Mouse (Mus musculus) heart, embryonic 15.5 days (tissue): ENCODE data around the gene Pcdh8. TPM values are rescaled to one million over a fixed set of nuclear protein-coding genes. Genes with fewer than 3 reads are reported as not detected.
A peak's percentile ranks its signal among the peaks of the same experiment; 100 is the strongest.

ENCODE experiments used
- ATAC-seq: fragments of 200-750 bp; cut with Nextera tagmentation; replicated peaks from 2 replicates; pipeline ENCODE4 v1.8.0; 2017; ENCODE audit warnings: low read depth, moderate TSS enrichment; ENCODE audit not compliant: insufficient number of reproducible peaks, insufficient read depth, low FRiP score
- H3K27ac ChIP-seq: fragments of 300-500 bp; sonication (generic); 2 replicates; pipeline ENCODE4 v1.5.1; 2015; ENCODE audit warnings: mild to moderate bottlenecking, inconsistent platforms
- H3K27me3 ChIP-seq: fragments of 300-500 bp; sonication (generic); 2 replicates; pipeline ENCODE4 v1.6.1; 2015; ENCODE audit warnings: inconsistent platforms
- H3K36me3 ChIP-seq: fragments of 300-500 bp; sonication (generic); 2 replicates; pipeline ENCODE4 v1.6.1; 2015; ENCODE audit warnings: mild to moderate bottlenecking, inconsistent platforms
- H3K4me1 ChIP-seq: fragments of 300-500 bp; sonication (generic); replicated peaks from 2 replicates; pipeline ENCODE4 v1.6.1; 2015; ENCODE audit warnings: inconsistent platforms
- H3K4me2 ChIP-seq: fragments of 300-500 bp; sonication (generic); 2 replicates; pipeline ENCODE4 v1.6.1; 2015; ENCODE audit warnings: inconsistent platforms, mild to moderate bottlenecking, moderate library complexity
- H3K4me3 ChIP-seq: fragments of 300-500 bp; sonication (generic); 2 replicates; pipeline ENCODE4 v1.5.1; 2015; ENCODE audit warnings: mild to moderate bottlenecking, inconsistent platforms
- H3K9ac ChIP-seq: fragments of 300-500 bp; sonication (generic); 2 replicates; pipeline ENCODE4 v1.6.1; 2015; ENCODE audit warnings: mild to moderate bottlenecking, inconsistent platforms
- H3K9me3 ChIP-seq: fragments of 300-500 bp; sonication (generic); replicated peaks from 2 replicates; pipeline ENCODE4 v1.6.1; 2016; ENCODE audit warnings: inconsistent platforms
- WGBS: fragments of 180-500 bp; shearing (Covaris S2); methylation state at CpG from one replicate; pipeline ENCODE4 v1.1.7; 2015; ENCODE audit warnings: mixed read lengths; 5-methylcytosine and 5-hydroxymethylcytosine counted together
- polyA plus RNA-seq: library from polyadenylated mRNA; unstranded; fragments of >200 nt; fragmentation: Nextera tagmentation; extraction: Ambion mirVana; gene quantifications from 2 replicates; pipeline ENCODE4 v1.2.1, GENCODE M21; 2015

Pcdh8 gene
- polyA plus RNA-seq, 1 experiment from 2014 or later: 0.06 TPM

DNA sequence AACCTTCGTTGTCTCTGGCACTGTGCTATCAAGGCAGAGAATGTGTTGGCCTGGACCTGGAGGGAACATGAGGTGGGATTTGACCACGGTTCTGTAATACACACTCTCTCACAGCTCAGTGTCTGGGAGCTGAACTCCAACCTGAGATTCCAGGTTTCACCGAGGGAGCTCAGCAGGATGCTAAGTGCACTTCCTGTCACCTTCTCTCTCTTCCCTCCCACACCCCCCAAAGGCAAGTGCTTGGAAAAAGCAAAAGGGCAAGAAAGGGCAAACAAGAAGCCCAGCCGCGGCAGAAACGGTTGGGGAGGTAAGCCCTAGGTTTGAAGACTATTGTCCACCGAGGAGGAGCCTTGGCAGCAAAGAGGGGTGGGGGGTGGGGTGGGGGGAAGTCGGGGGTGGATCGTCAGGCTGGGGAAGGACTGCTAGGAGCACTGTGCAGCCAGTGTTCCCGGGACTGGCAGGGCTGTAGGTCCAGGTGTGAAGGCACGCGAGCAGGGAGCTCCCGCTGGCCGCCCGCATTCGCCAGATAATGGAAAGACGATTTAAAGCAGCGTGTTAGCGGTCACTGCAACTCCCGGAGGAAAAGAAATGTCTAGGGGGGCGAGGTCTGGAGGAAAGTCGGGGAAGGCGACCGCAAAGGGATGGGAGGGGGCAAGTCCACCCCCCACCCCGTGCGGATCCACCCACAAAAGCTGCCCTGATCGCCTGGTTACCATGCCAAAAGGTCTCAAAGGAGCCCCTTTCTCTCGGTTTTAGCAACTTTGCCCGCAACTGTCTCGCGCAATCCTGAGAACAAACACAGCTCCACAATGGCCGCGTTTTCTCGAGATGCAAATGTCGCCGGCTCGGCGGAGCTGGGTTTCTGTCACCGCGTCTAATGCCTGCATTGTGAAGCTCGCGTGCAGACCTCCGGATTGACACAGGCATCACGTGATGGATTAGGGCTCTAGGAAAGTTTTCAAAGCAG is 2.6 kb upstream of the Pcdh8 start:
- Histone ChIP-seq H3K36me3 (no peaks in the 10 kb centered on the region), H3K4me2 (peak overlapping the region; percentile 70), H3K9me3 (no peaks in the 10 kb centered on the region), H3K27ac (no peak overlapping the region), H3K4me3 (peak overlapping the region; percentile 43), H3K4me1 (peaks cover 39% of the 10 kb centered on the region), H3K9ac (no peak overlapping the region), H3K27me3 (peaks cover 83% of the 10 kb centered on the region)
- WGBS: under 1% methylated on average over 44 of the region's 44 CpGs
- ATAC-seq: no peak

GRCm38 (mm10) chr14:79771802-79772511 is 845 bp upstream of the Pcdh8 start:
- 3% methylated on average over 20 of the region's 20 CpGs for WGBS
- Histone ChIP-seq H3K9ac (no peak overlapping the region), H3K4me2 (peak overlapping the region; percentile 73), H3K9me3 (no peaks in the 10 kb centered on the region), H3K4me3 (peak overlapping the region; percentile 46), H3K27me3 (peaks cover 95% of the 10 kb centered on the region), H3K36me3 (no peaks in the 10 kb centered on the region), H3K4me1 (peaks cover 46% of the 10 kb centered on the region), H3K27ac (no peak overlapping the region)
- ATAC-seq: no peak

- peaks cover 97% of the 10 kb centered on the region for H3K27me3 ChIP-seq
- H3K9ac ChIP-seq: no peak overlapping the region
- H3K4me1 ChIP-seq: peaks cover 46% of the 10 kb centered on the region
- H3K9me3 ChIP-seq: no peaks in the 10 kb centered on the region
- H3K36me3 ChIP-seq: no peaks in the 10 kb centered on the region
- ATAC-seq: peak; percentile 2; the same call in 1 of the 2 replicates
- H3K4me2 ChIP-seq: peak overlapping the region; percentile 73
- H3K27ac ChIP-seq: no peak overlapping the region
- 4% methylated on average over 61 of the region's 62 CpGs for WGBS
- peak overlapping the region; percentile 46 for H3K4me3 ChIP-seq
Observed at GRCm38 (mm10) chr14:79770306-79771093, 612 bp downstream of the Pcdh8 start.

GRCm38 (mm10) chr14:79769618-79770017 is 1.5 kb downstream of the Pcdh8 start:
- Histone ChIP-seq H3K27me3 (peaks cover 95% of the 10 kb centered on the region), H3K4me1 (peaks cover 46% of the 10 kb centered on the region), H3K27ac (no peak overlapping the region), H3K9me3 (no peaks in the 10 kb centered on the region), H3K9ac (no peak overlapping the region), H3K4me3 (peak overlapping the region; percentile 46), H3K36me3 (no peaks in the 10 kb centered on the region), H3K4me2 (peak overlapping the region; percentile 73)
- 0 out of 2 replicates have a peak, but pooled peaks have one; percentile 36 for ATAC-seq
- 2% methylated on average over 46 of the region's 46 CpGs for whole genome bisulfite sequencing

DNA sequence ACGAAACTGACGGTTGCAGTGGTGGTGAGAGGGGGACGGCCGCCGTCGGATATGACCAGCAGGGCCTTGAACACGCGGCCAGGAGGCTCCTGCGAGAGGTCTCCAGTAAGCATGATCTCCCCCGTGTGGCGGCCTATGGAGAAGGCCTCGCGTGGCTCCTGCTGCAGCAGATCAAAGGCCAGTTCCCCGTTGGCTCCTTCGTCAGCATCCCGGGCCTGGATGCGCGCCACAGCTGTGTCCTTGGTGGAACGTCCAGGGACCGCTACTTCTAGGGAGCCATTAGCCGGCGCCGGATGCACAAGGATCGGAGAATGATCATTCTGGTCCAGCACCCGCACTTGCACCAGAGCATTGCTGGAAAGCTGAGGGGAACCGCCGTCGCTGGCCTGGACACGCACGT is 2.1 kb downstream of the Pcdh8 start:
- no peaks in the 10 kb centered on the region for H3K9me3 ChIP-seq
- H3K27me3 ChIP-seq: peaks cover 89% of the 10 kb centered on the region
- ATAC-seq: no peak
- peaks cover 43% of the 10 kb centered on the region for H3K4me1 ChIP-seq
- H3K4me3 ChIP-seq: peak overlapping the region; percentile 35; the same call in 1 of the 2 replicates
- H3K27ac ChIP-seq: no peak overlapping the region
- H3K36me3 ChIP-seq: no peaks in the 10 kb centered on the region
- H3K4me2 ChIP-seq: no peak overlapping the region
- no peak overlapping the region for H3K9ac ChIP-seq
- 6% methylated on average over 30 of the region's 30 CpGs for WGBS

GRCm38 (mm10) chr14:79768076-79768830 is 2.9 kb downstream of the Pcdh8 start:
- peak overlapping the region; percentile 44 for H3K4me2 ChIP-seq
- H3K9ac ChIP-seq: no peak overlapping the region
- WGBS: 1% methylated on average over 59 of the region's 59 CpGs
- peaks cover 39% of the 10 kb centered on the region for H3K4me1 ChIP-seq
- peaks cover 81% of the 10 kb centered on the region for H3K27me3 ChIP-seq
- no peaks in the 10 kb centered on the region for H3K9me3 ChIP-seq
- H3K27ac ChIP-seq: no peak overlapping the region
- peak overlapping the region; percentile 35 for H3K4me3 ChIP-seq
- no peak for ATAC-seq
- H3K36me3 ChIP-seq: no peaks in the 10 kb centered on the region

DNA sequence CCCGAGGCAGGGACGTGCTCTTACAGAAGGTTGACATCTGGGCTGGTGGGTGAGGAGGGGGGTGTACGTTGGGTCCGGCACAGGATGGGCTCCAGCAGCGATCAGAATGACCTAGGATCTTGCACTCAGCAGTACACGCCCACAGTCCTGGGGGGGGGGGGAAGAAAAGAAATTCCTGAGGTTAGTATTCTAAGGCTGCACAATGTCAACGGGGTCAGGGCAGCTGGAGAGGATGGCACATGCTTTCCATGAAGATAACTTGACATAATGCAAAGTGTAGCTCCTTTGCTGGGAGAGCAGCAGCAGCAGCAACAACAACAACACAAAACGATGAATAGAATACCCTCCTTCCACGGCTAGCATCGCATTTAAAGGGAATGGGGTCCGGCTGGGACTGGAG is 3.5 kb downstream of the Pcdh8 start:
- 17% methylated on average over 11 of the region's 11 CpGs for WGBS
- Histone ChIP-seq H3K27ac (no peak overlapping the region), H3K27me3 (peaks cover 75% of the 10 kb centered on the region), H3K4me3 (no peak overlapping the region), H3K4me2 (no peak overlapping the region), H3K9ac (no peak overlapping the region), H3K36me3 (no peaks in the 10 kb centered on the region), H3K4me1 (peaks cover 39% of the 10 kb centered on the region), H3K9me3 (no peaks in the 10 kb centered on the region)
- ATAC-seq: no peak

DNA sequence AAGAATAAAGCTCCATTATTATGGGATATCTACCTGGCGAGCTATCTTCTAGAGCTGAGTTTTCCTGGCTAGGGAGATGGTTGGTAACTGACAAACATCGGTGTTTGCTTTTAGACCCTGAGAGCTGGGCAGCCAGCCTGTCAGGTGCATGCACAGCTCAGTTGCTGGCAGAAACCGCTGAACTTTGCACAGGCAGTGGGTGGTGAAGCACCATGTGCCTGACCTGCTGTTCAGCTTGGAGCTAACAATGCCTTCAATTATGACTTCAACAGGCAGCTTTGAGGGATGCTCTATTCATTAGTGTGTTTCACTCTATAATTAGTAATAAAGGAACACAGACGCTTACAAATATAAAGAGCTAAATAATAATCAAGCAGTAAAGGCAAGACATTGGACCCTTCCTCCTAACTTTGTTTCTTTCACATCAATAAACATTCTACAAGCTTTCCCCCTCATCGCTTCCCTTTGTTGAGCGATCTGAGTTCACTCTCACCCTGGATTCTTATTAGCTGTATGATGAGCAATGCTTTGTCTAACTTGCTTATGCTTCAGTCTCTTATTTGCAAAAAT is 5.8 kb downstream of the Pcdh8 start:
- Histone ChIP-seq H3K27ac (no peak overlapping the region), H3K36me3 (no peaks in the 10 kb centered on the region), H3K4me2 (no peak overlapping the region), H3K4me3 (no peak overlapping the region), H3K4me1 (peaks cover 19% of the 10 kb centered on the region), H3K9me3 (no peaks in the 10 kb centered on the region), H3K9ac (no peak overlapping the region), H3K27me3 (peaks cover 53% of the 10 kb centered on the region)
- WGBS: 76% methylated on average over 6 of the region's 6 CpGs
- ATAC-seq: no peak

DNA sequence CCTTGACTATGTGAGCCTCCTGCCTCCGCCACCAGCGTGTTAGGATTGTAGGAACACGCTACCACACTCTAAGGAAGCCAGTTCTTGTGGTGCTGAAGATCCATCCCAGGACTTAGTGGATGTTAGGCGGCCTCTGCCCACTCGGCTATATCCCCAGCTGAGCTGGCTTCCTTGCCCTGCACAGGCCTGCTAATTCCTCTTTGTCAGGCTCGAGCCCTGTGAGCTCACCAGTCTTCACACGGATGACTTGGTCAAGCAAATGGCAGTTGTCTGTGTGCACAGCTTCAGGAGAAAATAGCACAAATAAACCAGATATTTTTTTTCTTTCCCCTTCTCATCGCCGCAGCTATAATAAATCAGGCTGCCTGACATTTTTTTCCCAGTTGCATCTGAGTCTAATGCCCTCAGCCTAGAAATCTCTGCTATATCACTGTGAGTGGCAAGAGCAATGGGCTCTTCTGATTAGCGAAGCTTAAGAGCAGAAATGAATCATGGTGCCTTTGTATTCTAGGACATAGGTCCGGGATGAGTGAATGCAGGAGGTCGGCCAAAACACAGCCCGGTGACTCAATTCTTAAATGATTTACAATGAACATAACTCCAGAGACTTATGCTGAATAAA is 16.4 kb downstream of the Pcdh8 start:
- Histone ChIP-seq H3K27me3 (0 out of 2 replicates have a peak, but pooled peaks cover 3% of the 10 kb centered on the region), H3K36me3 (no peaks in the 10 kb centered on the region), H3K9ac (no peak overlapping the region), H3K27ac (no peak overlapping the region), H3K4me3 (no peak overlapping the region), H3K4me2 (no peak overlapping the region), H3K4me1 (no peaks in the 10 kb centered on the region), H3K9me3 (no peaks in the 10 kb centered on the region)
- no peak for ATAC-seq
- 58% methylated on average over 13 of the region's 13 CpGs for WGBS

DNA sequence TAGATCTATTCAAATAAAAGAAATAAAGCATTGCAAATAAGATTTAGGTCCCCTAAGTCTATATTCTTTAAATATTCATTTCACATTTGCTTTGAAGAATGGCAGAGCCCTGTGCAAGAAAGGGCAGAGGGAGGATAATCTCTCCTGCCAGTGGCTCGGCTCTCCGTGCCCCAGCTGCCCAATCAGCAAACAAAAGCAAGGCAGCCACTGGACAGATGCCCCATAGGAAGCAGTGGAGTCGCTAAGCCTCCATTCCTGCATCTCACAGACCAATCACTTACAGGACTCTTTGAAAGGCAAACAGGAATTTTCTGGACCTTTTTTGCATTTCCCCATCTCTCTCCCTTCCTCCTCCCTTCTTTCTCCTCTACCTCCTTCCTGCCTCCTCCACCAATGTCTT is 17.0 kb downstream of the Pcdh8 start:
- Histone ChIP-seq H3K36me3 (no peaks in the 10 kb centered on the region), H3K27me3 (0 out of 2 replicates have a peak, but pooled peaks cover 3% of the 10 kb centered on the region), H3K9ac (no peak overlapping the region), H3K9me3 (no peaks in the 10 kb centered on the region), H3K27ac (no peak overlapping the region), H3K4me1 (no peaks in the 10 kb centered on the region), H3K4me2 (no peak overlapping the region), H3K4me3 (no peak overlapping the region)
- WGBS: 42% methylated on average over 3 of the region's 3 CpGs
- no peak for ATAC-seq
